Mouse (Mus musculus) heart, embryonic 11.5 days (tissue): ENCODE measurements around the gene Samd8. TPM values are rescaled to one million over a fixed set of nuclear protein-coding genes. Genes with fewer than 3 reads are reported as not detected.

ENCODE experiments used
- ATAC-seq: fragments of 200-750 bp; cut with Nextera tagmentation; replicated peaks from 2 replicates; pipeline ENCODE4 v1.8.0; 2017; ENCODE audit warnings: moderate library complexity; ENCODE audit not compliant: insufficient number of reproducible peaks, low FRiP score, low TSS enrichment
- H3K27ac ChIP-seq: fragments of 300-500 bp; sonication (generic); 2 replicates; pipeline ENCODE4 v1.5.1; 2014; ENCODE audit warnings: mild to moderate bottlenecking, low read depth, low read length
- H3K27me3 ChIP-seq: fragments of 300-500 bp; sonication (generic); 2 replicates; pipeline ENCODE4 v1.6.1; 2014; ENCODE audit warnings: mild to moderate bottlenecking, low read length, mixed read lengths; ENCODE audit not compliant: control insufficient read depth, insufficient read depth
- H3K36me3 ChIP-seq: fragments of 300-500 bp; sonication (generic); 2 replicates; pipeline ENCODE4 v1.6.1; 2014; ENCODE audit warnings: mild to moderate bottlenecking, low read length, moderate library complexity, mixed read lengths; ENCODE audit not compliant: control insufficient read depth, insufficient read depth
- H3K4me1 ChIP-seq: fragments of 300-500 bp; sonication (generic); 2 replicates; pipeline ENCODE4 v1.6.1; 2014; ENCODE audit warnings: low read length; ENCODE audit not compliant: control insufficient read depth, insufficient read depth
- H3K4me2 ChIP-seq: fragments of 300-500 bp; sonication (generic); 2 replicates; pipeline ENCODE4 v1.6.1; 2014; ENCODE audit warnings: mild to moderate bottlenecking, moderate library complexity
- H3K4me3 ChIP-seq: fragments of 300-500 bp; sonication (generic); 2 replicates; pipeline ENCODE4 v1.5.1; 2014; ENCODE audit warnings: low read depth, low read length
- H3K9ac ChIP-seq: fragments of 300-500 bp; sonication (generic); 2 replicates; pipeline ENCODE4 v1.6.1; 2014; ENCODE audit warnings: mild to moderate bottlenecking, low read depth, low read length, moderate library complexity
- H3K9me3 ChIP-seq: fragments of 300-500 bp; sonication (generic); replicated peaks from 2 replicates; pipeline ENCODE4 v1.6.1; 2016; ENCODE audit warnings: low read length; ENCODE audit not compliant: control insufficient read depth
- WGBS: fragments of 180-500 bp; shearing (Covaris S2); extraction: QIAGEN DNeasy Blood & Tissue Kit; methylation state at CpG from one replicate; pipeline ENCODE4 v1.1.7; 2014; ENCODE audit not compliant: insufficient replicate concordance; 5-methylcytosine and 5-hydroxymethylcytosine counted together
- polyA plus RNA-seq: library from polyadenylated mRNA; unstranded; fragments of >200 nt; fragmentation: Nextera tagmentation; extraction: Ambion mirVana; gene quantifications from 2 replicates; pipeline ENCODE4 v1.2.1, GENCODE M21; 2014

The Samd8 gene
- polyA plus RNA-seq, 1 experiment from 2014 or later, result 10.8 TPM

DNA sequence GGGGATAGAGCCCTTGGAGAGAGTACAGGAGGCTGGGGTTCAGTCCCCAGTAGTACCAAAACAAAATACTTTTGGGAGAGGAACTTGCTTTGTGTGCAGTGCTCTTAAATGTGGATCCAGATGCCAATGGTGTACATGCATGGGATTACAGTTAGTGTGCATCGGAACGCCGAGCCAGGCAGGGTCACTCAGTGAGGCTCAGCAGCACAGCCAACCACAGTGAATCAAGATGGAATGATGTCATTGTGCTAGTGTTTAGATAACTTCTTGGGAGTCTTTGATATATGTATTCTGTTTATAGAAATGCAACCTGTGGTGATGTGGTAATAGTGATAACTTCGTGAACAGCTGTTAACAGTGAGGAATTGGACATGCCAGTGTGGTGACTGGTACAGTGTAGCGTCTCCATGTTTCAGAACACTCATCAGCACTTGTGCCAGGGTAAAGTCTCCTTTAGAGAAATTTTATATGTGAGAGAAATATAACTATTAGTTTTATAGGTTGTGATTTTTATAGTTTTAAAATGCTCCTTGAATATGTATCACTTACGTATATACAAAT is 16.1 kb downstream of the Samd8 start:
- no peaks in the 10 kb centered on the region for H3K27me3 ChIP-seq
- ATAC-seq, result no peak
- H3K36me3 ChIP-seq, result no peaks in the 10 kb centered on the region
- H3K9ac ChIP-seq, result no peak overlapping the region
- 75% methylated on average over 6 of the region's 6 CpGs for WGBS
- H3K27ac ChIP-seq, result no peak overlapping the region
- H3K4me2 ChIP-seq, result no peak overlapping the region
- peaks cover 14% of the 10 kb centered on the region for H3K4me1 ChIP-seq
- H3K4me3 ChIP-seq, result no peak overlapping the region
- H3K9me3 ChIP-seq, result no peaks in the 10 kb centered on the region

DNA sequence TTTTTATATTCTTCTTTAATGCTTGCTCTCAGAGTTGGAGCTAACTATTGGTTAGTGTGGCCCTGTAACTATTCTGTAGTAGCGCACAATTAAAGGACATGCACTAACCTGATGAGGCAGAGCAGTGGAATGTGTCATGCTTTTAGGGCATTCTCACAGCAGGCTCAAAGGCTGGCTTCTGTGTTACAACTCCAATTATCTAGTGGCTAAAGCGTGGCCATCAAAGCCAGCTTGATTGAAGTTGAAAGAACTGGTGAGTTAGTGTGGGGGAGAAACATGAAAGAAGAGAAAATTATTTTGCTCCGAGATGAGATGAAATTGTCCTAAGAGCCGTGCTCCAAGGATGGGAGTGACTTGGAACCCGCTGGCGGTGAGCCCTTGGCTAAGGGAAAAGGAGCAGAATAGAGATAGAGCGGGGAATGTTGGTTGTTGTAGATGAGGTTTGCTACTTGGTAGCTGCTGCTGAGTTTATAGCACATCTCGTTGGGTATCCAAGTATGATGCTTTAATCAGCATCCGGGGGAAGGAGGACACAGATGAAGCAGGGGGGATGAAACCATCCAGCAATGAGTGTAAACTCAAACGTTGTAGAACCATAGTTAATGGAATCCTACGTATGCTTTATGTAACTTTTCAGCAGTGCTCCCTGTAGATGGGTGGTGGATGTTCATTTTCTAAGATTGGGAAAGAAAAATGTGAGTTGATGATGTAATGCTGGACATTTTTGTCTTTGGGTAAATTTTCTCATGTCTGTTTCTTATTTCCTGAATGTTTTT is 22.4 kb downstream of the Samd8 start:
- Histone ChIP-seq H3K27ac (no peak overlapping the region), H3K4me2 (no peak overlapping the region), H3K4me1 (peaks cover 4% of the 10 kb centered on the region; the same call in 1 of the 2 replicates), H3K9ac (no peak overlapping the region), H3K27me3 (no peaks in the 10 kb centered on the region), H3K9me3 (no peaks in the 10 kb centered on the region), H3K4me3 (no peak overlapping the region), H3K36me3 (0 out of 2 replicates have a peak, but pooled peaks cover 5% of the 10 kb centered on the region)
- 82% methylated on average over 11 of the region's 11 CpGs for WGBS
- ATAC-seq, result no peak

DNA sequence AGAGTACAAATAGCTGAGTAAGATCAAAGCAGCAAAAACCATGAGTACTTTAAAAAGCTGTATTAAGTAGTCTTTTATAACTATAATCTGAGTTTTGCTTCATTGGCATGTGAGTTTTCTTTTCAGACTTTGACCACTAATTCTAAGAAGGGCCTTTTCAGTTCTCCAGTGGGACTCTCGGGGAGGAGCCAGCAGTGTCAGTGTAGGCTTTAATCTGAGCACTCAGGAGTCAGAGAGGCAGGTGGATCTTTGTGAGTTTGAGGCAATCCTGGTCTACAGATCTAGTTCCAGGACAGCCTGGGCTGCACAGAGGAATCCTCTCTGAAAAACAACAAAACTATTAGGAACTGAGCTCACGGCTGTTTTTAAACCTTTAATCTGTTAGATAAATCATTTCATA is 23.6 kb downstream of the Samd8 start:
- H3K27me3 ChIP-seq, result no peaks in the 10 kb centered on the region
- ATAC-seq, result no peak
- H3K4me2 ChIP-seq, result no peak overlapping the region
- H3K27ac ChIP-seq, result no peak overlapping the region
- no peak overlapping the region for H3K4me3 ChIP-seq
- H3K9me3 ChIP-seq, result no peaks in the 10 kb centered on the region
- no peaks in the 10 kb centered on the region for H3K4me1 ChIP-seq
- WGBS, result 70% methylated on average over 2 of the region's 2 CpGs
- peaks cover 8% of the 10 kb centered on the region; the same call in 1 of the 2 replicates for H3K36me3 ChIP-seq
- no peak overlapping the region for H3K9ac ChIP-seq

DNA sequence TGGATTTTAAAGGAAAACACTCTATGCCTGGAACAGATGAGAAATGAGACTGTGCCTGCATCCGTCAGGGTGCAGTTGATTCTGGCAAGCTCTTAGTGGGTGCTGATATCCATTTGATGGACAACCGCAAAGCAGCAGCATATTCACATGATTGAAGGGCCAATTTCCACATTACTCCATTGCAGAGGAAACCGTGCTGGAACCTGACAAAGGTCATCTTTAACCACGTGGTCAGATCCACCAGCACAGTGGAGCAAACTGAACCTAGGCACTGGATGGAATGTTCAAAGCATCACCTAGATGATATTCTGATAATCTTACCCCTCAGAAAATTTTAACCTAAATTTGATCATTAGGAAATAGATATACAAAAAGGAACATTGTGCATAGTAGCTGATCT is 25.9 kb downstream of the Samd8 start:
- H3K9ac ChIP-seq, result no peak overlapping the region
- no peak for ATAC-seq
- 84% methylated on average over 4 of the region's 4 CpGs for WGBS
- no peak overlapping the region for H3K27ac ChIP-seq
- no peak overlapping the region for H3K4me2 ChIP-seq
- no peaks in the 10 kb centered on the region for H3K9me3 ChIP-seq
- H3K4me1 ChIP-seq, result no peaks in the 10 kb centered on the region
- H3K27me3 ChIP-seq, result no peaks in the 10 kb centered on the region
- peaks cover 14% of the 10 kb centered on the region for H3K36me3 ChIP-seq
- H3K4me3 ChIP-seq, result no peak overlapping the region

DNA sequence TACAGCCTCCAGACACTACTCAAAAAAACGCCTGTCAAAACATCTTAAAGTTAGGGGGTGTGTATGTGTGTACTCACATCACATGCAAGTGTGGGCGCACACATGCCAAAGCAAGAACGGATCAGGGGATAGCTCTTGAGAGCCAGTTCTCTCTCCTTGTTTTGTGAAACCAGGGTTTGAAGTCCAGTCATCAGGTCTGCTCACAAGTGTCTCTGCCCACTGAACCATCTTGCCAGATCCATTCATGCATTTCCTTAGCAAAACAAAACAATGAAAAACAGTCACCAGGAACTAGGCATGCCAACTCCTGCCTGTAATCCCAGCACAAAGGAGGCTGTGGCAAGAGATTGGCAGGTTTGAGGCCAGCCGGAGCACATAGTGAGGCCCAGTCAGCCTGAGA is 36.2 kb downstream of the Samd8 start:
- H3K27ac ChIP-seq, result no peak overlapping the region
- H3K36me3 ChIP-seq, result 0 out of 2 replicates have a peak, but pooled peaks cover 2% of the 10 kb centered on the region
- H3K9ac ChIP-seq, result no peak overlapping the region
- no peaks in the 10 kb centered on the region for H3K27me3 ChIP-seq
- ATAC-seq, result no peak
- H3K9me3 ChIP-seq, result no peaks in the 10 kb centered on the region
- WGBS, result 87% methylated on average over 4 of the region's 4 CpGs
- H3K4me2 ChIP-seq, result no peak overlapping the region
- H3K4me3 ChIP-seq, result no peak overlapping the region
- H3K4me1 ChIP-seq, result no peaks in the 10 kb centered on the region

DNA sequence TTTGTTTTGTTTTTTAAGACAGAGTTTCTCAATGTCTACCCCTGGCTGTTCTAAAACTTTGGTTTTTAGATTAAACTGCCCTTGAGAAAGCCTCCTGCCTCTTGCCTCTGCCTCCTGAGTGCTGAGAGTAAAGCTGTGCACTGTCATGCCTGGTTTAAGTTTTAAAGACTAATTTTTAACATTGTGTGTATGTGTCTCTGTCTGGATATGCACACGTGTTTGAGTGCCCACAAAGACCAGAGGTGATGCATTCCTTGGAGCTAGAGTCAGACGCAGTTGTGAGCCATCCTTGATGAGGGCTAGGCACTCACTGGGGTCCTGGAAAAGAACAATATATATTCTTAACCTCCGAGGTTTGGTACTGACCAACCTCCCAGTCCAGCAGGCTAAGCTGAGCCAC is 37.0 kb downstream of the Samd8 start:
- no peak overlapping the region for H3K9ac ChIP-seq
- peaks cover 5% of the 10 kb centered on the region for H3K36me3 ChIP-seq
- H3K27me3 ChIP-seq, result no peaks in the 10 kb centered on the region

DNA sequence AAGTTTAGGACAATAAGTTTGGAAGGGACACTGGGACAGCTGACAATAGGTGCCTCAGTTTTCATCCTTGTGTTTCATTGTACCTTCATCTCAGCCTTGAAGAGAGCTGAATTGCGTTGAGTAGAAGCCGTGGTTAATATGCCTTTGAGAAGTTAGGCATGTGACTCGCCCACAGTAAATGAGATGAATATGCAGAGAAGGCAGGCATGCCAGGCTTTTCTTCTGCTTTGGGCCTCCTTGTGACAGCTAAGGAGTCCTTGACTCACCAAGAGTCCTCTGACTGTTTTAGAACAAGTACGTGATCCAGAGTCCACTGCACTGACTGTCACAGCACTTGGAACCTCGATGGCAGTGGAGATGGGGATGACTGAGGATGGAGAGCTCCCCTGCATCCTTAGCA is 37.8 kb downstream of the Samd8 start:
- H3K9ac ChIP-seq, result no peak overlapping the region
- ATAC-seq, result no peak
- no peaks in the 10 kb centered on the region for H3K9me3 ChIP-seq
- H3K4me1 ChIP-seq, result no peaks in the 10 kb centered on the region
- no peaks in the 10 kb centered on the region for H3K27me3 ChIP-seq
- H3K4me3 ChIP-seq, result no peak overlapping the region
- peaks cover 8% of the 10 kb centered on the region for H3K36me3 ChIP-seq
- no peak overlapping the region for H3K27ac ChIP-seq
- no peak overlapping the region for H3K4me2 ChIP-seq
- 89% methylated on average over 5 of the region's 5 CpGs for WGBS

More for the DNA sequence above, 37.0 kb downstream of the Samd8 start:
- H3K4me1 ChIP-seq, result no peaks in the 10 kb centered on the region
- WGBS, result 79% methylated on average over 3 of the region's 3 CpGs
- H3K4me3 ChIP-seq, result no peak overlapping the region
- no peak overlapping the region for H3K27ac ChIP-seq
- no peak for ATAC-seq
- H3K4me2 ChIP-seq, result no peak overlapping the region
- H3K9me3 ChIP-seq, result no peaks in the 10 kb centered on the region

DNA sequence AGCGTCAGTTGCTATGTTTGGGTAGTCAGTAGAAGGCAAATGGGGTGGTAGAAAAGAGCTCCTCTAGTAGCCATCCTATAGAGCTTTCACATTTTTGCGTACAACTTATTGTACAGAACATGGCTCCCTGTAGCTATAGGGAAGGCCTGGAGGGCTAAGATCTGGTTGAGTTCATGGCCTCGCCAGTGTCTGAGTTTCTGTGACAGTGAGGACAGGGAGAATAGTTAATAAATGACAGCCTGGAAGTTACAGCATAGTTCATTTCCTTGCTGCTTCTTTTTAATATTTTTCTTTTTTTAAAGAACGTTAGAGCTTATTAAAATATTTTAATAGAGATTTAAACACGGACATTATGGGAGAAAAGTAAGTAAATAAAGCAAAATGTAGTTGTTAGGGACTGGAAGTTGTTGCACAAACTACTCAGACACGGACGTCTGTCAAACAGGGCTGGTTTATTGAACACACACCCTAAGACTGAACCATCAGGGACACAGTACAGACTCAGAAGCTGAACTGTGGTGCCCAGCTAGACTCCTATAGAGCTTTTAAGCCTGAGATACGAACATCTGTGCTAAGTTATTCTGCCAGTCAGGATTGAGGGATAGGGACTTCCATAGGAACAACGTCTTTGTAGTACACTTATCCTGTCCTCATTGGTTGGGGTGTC is 40.4 kb downstream of the Samd8 start:
- H3K36me3 ChIP-seq, result peaks cover 5% of the 10 kb centered on the region

More for the DNA sequence above, 40.4 kb downstream of the Samd8 start:
- Histone ChIP-seq H3K9ac (no peak overlapping the region), H3K4me2 (no peak overlapping the region), H3K27ac (no peak overlapping the region), H3K27me3 (no peaks in the 10 kb centered on the region), H3K9me3 (no peaks in the 10 kb centered on the region), H3K4me1 (no peaks in the 10 kb centered on the region), H3K4me3 (no peak overlapping the region)
- 87% methylated on average over 9 of the region's 9 CpGs for WGBS
- no peak for ATAC-seq
